Mouse (Mus musculus) small intestine, adult 2 months (tissue): Measurements from ENCODE around the gene Man1a.

Experiments
- CTCF ChIP-seq: fragments of 200-500 bp; IDR thresholded peaks from 2 replicates; pipeline ENCODE4 v1.5.1; 2012; ENCODE audit warnings: low read depth, mild to moderate bottlenecking, control low read depth, inconsistent platforms, low read length, moderate library complexity, mixed read lengths; ENCODE audit not compliant: insufficient replicate concordance, insufficient read length; ENCODE audit errors: extremely low read depth
- POLR2A ChIP-seq: fragments of 200-500 bp; IDR thresholded peaks from 2 replicates; pipeline ENCODE4 v1.6.1; 2012; ENCODE audit warnings: low read depth, mild to moderate bottlenecking, control low read depth, inconsistent platforms, low read length, moderate library complexity

DNA sequence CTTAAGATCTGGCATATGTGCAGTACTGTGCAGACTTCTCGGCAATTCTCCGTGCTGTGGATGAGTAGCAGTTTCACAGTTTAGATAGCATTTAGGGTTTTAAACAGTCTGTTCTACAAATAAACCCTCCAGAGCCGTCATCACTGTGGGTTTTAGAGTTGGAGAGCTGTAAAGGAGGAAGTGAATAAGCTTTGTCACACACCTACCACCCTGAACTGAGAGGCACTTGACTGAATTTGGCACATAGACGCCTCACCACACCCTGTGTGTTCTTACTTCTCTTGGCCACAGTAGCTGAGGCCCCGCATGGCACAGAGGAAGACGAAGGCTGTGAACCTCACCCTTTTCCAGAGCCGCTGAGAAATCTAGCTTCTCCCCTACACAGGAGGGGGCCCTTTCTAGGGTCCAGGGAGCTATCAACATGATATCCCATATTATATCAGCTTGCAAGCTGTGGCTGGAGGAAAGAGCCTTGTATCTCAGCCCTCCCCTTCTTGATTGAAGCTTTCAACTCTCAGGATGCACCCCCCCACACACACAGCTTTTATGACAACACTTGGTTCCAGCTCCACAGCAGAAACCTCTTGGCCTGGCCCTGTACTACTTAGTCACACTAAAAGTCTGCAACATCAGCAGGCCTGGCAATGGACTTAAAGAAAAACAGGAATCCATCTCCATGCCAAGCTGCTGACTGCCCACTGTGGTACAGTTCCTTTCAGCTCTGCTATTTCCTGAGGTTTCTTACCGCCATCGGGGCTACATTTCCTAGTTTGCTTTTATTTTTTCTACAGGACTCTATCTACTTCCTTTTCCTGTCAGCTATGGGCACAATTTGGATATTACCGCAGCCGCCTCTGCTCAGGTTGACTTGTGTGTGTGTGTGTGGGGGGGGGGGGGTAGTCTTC, 35.9 kb downstream of the Man1a start:
- TF ChIP-seq CTCF = no peak
- TF ChIP-seq POLR2A = no peak
